Mouse (Mus musculus): Measurements from ENCODE around the gene Qsox1. TPM values are rescaled to one million over a fixed set of nuclear protein-coding genes. Genes with fewer than 3 reads are reported as not detected.

The Qsox1 gene
- polyA plus RNA-seq, 1 experiment, result 111 TPM

DNA sequence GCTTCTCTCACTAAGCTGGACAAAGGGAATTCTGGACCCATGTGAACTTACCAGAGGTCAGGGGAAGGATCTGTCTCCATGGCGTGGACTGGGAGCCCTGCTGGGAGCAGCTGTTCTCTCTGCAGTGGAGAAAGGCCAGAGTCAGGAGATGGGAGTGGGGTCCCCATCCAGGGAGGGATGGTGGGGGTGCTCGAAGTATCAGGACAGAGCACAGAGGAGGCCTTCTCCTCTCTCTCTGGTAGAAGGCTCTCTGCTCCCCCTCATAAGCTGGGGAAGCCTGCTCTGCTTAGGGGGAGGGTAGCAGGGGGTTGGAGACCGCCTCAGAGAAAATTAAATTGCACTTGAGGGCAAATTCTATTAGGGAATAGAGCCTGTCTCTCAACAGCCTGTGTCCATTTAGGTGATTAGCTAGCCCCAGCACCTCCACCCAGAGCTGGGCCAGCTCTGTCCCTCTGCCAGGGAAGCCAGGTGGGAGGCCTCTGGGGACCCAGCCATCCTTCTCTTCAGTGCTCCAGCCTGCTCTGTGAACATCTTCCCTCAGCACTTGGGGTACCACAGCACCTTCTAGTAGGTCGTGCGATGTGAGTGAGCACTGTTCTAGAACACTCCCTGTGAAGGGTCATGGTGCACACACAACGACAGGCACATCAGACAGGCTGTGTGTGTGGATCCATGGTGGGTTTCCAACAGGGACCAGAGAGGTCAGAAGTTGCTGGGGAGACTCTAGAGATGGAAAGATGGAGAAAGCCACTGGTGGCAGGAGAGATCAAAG, 61.0 kb downstream of the Qsox1 start, which contains the start of gene Lhx4:
TSS of gene Lhx4 (minus strand) at position 201 of the 772 bp plus-strand sequence.
- DNase-seq (ENCODE audit: low read depth, low spot score), result no peak
- WGBS, result 54% methylated on average over 6 of the region's 6 CpGs

DNA sequence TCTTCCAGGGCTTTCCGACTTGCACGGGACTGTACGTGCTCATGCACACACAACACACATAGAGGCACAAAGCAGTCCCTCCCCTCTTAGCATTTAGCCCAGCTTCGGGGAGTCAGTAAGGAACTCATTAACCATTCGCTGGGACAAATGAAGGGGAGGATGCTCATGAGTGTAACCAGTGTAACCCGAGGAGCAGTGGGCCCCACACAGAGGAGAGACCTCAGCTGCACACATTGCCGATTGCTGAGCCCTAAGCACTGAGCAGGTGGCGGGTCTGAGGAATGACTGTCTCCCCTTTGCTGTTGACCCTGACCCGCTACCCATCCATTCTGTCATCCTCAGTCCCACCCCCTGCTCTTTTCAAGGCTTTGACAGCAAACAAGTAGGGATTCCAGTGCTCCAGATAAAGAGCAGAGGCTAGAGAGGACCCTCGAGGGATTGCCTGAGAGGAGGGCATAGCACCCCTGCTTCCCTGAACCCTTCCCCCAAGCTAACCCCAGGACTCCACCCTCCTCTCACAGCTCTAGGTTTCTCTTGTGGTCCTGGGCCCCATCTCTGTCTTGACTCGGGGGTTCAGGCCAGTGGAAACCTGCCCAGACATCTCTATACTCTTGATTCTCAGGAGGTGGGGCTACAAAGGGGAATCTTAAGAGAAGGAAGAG, 62.0 kb downstream of the Qsox1 start:
- DNase-seq (ENCODE audit: low read depth, low spot score), result no peak
- WGBS, result 18% methylated on average over 11 of the region's 11 CpGs

DNA sequence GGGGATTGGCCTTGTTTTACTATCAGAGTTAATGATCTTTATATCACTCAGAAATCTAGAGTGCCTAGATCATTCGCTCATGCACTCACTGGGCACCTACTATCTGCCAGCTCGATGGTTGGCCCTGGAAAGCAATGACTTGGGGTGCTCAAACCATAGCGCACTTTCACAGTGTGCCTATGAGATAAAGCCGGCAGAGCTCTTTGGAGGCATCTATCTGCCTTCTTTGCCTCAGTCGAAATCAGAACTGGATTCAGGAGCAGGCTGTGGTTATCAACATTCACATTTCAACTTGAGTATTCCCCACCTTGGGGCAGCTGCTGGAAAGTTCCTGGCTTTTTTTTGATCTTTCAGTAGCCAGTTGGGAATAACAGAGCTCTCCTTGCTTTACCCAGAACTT, 64.8 kb downstream of the Qsox1 start:
- no peak for DNase-seq (ENCODE audit: low read depth, low spot score)
- 76% methylated on average over 5 of the region's 5 CpGs for WGBS

DNA sequence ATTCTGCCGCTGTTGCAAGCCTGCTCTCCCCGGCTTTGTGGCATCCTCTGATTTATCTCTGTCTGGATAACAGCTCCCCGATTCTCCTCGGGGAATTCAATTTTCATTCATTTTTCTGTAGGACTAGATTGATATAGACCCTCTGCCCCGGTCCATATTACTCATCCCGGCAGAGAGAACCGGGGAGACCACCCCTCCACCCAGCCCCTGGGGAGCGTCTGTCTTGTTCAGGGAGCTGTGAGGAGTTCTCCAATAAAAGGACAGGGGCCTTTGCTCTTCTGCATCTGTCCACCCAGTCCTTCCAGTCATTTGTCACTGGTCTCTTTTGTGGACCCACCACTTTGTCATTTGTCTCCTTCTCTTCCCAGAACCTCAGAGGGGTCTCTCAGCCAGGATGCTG, 65.7 kb downstream of the Qsox1 start:
- DNase-seq (ENCODE audit: low read depth, low spot score), result no peak
- WGBS, result 15% methylated on average over 8 of the region's 8 CpGs

DNA sequence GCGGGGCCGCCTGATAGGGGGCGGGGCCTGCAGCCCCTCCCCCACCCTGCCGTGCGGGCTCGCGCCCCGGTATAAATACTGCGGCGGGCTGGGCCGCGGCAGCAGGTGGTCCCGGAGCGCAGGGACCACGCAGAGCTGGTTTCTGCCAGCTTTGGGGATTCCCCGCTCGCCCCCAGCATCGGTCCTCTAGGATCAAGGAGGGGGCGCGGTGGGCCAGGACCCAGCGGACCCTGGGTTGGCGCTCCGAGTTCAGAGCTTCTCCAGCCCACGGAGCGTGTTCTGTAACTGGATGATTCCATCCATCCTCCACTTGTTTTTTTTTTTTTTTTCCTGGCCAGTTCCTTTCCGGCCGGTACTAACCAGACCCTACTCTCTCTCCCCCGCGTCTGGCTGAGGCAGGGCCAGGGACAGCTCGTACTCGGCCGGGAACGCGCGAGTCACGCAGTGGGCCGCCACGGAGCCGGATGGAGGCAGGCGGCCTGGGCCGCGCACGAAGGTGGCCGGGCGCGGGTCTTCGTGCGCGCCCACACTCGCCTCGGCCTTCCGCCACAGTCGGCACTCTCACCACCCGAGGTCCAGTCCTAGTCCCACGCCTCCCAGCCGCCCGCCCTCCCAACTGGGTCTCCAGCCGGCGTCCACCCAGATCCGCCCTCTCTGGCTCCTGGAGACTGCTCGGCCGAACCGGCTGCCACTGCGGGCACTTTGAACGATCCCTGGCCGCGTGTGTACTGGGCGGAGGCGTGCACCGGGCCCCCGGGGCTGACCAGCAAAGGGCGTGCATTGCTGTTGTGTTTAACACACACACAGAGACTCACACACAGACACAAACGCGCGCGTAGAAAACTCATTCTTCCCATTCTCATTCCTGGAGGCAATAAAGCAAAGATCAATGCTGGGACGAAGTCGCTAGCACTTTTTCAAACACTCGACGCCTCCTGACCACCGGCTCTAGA, 70.0 kb downstream of the Qsox1 start:
- no peak for DNase-seq (ENCODE audit: low read depth, low spot score)
- WGBS, result 2% methylated on average over 81 of the region's 81 CpGs

DNA sequence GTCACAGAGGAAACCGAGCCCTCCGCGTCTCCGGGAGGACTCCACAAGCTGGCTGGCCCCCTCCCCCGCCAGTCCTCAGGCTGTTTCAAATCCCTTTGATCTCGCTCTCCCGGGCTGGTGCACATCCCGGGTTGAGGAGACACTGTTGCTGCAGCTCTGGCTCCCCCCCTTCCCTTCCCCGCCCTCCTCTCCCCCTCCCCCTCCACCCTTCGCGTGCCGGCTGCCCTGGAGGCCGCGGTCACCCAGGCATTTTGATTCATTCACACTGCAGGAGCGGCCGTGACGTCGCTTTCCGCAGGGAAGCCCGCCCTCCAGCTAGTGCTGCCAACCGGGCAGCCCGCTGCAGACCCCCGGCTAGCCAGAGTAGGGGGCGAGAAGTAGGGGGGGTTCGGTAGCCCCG, 70.7 kb downstream of the Qsox1 start:
- under 1% methylated on average over 26 of the region's 26 CpGs for WGBS
- no peak for DNase-seq (ENCODE audit: low read depth, low spot score)

DNA sequence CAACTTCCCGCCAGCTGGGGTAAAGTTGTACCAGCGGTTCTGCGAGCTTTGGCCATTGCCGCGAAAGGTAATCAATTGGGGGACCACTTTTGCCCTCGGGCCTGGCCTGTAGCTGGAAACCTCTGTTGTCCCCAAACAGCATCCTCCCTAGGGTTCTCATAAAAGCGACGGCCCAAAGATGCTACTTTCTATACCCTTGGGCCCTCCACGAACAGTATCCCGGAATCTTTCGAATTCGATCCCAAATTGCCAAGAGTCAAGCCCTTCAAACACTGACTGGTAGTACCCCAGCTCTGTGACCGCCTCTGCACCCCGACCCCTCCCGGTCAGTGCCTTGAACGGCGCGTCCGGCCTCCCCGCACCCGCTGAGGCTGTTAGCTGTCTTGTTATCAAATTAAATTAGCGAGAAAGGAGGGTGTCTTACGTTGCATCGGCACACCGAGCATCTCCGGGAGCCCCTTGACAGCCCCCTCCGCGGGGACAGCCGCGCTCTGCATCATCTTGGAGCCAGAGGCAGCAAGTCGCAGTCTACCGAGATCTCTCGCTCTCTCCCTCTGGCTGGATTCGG, 71.2 kb downstream of the Qsox1 start:
- no peak for DNase-seq (ENCODE audit: low read depth, low spot score)
- 2% methylated on average over 34 of the region's 34 CpGs for WGBS

DNA sequence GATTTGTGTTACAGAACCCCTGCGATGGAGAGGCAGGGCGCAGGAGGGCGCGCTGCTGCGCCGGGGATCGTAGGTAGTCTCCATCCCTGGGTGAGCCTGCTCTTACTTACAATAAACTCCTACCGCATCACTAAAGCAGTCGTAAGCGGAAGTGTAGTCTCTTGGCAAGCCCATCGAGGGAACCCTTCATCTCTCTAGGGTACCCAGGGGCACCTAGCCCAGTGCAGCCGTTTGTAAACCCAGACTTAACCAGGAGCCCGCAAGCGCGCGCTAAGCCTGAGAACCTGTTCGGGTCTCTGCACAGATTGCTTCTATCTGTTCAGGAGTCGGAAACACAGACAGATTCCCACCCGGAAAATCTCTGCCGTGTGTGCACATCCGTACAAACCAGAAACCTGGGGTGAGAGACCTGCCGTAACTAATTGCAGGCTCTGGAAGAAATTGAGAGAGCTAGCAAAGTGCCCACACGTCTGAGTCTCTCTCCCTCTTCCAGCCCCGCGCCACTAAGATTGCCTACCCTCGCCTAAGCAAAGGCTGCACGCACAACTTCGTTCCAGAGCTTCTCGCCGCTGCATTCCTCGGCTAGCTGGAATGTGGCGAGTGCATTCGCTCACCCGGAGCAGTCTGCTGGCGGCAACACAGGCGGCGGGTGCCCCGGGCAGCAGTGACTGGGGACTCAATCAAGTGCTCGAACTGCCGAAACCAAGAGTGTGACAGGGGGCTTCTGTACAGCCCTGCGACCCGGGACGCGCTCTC, 71.9 kb downstream of the Qsox1 start:
- DNase-seq (ENCODE audit: low read depth, low spot score), result no peak
- WGBS, result 1% methylated on average over 44 of the region's 44 CpGs

DNA sequence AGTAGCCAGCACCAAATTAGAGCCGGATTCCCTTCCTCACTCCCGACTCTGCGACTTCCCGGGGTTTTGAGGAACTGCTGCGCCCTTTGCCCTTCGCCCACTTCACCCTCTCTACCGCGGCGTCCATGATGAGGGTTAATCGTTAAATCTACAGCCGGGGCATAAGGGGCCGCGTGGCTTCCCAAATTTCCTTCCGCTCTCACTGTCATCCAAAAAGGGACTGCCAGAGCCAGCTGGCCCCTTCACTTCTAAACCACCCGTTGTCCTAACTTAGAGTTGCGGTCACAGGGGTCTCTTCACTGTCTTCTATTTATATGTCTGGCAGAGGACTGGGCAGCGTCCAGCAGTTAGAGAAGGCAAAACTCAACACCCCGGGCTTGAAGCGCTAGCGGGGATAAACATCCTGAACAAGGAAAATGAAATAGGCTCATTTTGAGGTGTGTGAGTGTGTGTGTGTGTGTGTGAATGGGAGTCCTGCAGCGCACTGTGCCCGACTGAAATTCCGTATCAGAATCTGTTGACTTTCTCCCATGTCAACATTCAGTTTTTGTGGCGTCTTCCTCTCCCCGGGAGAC, 74.8 kb downstream of the Qsox1 start:
- DNase-seq (ENCODE audit: low read depth, low spot score), result no peak

DNA sequence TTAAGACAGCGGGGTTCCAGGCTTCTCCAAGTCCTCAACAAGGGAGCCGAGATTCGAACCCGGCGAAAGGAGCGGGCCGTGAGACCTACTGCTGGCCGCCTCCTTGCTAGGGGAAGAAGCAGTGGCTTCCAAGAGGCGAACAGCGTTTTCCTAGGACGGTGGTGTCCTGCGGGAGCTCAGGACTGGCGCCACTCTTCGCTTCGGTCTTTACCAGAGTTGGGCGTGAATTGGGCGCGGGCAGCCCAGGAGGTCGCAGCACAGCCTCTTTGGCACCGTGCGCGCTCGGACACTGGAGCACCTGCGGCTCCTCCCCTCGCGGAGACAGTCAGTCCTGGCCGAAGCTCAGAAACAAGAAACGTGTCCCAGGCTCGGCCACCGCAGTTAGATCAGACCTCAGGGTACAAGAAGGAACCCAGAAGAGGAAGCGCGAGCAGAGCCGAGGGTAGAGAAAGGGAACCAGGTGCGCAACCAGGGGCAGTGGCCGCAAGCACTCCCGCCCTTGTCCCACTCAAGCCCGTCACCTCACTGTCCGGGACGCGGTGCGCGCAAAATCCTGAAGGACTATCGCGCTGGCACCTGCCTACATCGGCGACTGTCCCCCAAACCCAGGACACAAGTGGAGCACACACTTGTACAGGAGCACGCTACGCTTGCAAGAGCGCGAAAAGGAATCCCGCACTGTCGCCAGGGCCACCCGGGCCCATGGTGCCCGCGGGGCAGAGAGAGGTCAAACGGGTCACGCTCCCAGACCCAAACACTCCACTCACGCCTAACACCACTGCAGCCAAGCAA, 75.5 kb downstream of the Qsox1 start:
- no peak for DNase-seq (ENCODE audit: low read depth, low spot score)
- WGBS, result 2% methylated on average over 58 of the region's 58 CpGs

More for the DNA sequence above, 74.8 kb downstream of the Qsox1 start:
- 2% methylated on average over 25 of the region's 25 CpGs for WGBS

DNA sequence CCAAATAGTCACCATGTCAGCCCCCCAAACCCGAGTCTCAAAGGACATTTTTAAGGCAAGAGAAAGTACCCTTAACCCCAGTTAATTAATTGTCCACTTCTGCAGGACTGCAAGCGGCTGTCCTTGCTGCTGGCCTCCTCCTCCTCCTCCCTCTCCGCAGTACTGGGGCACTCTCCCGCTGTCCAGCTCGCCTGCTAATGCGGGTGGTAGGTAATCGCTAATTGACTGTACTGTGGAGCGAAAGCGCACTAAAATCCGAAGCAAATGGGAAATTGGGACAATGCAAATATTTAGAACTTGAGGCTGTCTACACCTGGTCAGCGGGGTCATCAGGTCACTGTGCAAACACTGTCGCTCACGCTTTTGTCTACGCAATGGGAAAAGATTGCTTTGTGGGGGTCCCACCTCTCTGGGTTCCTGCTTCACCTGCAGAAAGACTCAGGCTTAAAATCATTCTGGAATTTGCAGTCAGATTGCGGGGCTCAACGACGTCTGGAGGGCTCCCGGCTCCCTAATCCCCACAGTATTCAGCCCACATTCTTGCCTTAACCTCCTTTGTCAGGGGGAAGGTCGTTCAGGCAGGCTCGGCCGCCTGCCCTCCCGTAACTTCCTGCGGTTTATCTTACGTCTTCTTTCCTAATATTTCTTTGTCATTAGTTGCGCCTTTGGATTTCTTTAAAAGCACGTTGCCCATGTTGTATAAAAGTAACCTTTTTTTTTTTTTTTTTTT, 76.4 kb downstream of the Qsox1 start:
- 6% methylated on average over 26 of the region's 26 CpGs for WGBS
- DNase-seq (ENCODE audit: low read depth, low spot score), result no peak

DNA sequence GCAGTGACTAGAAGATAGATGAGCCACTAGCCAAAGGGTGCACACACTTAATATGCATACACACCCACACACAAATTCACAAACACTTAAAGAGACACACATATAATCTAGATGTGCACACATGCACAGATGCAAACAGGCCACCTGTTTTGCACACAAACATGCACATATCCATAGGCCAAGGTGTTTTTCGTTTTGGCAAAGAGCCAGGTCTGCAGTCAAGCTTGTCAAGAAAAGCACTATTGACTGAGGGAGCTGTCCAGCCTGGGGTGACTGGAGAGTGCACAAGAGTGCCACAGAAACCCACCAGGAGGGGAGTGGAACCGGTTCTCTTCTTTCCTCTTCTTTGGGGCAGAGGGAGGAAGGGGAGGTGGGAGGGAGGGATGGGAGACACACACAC, 81.5 kb downstream of the Qsox1 start:
- no peak for DNase-seq (ENCODE audit: low read depth, low spot score)
- 0% methylated on average over 2 of the region's 2 CpGs for WGBS

DNA sequence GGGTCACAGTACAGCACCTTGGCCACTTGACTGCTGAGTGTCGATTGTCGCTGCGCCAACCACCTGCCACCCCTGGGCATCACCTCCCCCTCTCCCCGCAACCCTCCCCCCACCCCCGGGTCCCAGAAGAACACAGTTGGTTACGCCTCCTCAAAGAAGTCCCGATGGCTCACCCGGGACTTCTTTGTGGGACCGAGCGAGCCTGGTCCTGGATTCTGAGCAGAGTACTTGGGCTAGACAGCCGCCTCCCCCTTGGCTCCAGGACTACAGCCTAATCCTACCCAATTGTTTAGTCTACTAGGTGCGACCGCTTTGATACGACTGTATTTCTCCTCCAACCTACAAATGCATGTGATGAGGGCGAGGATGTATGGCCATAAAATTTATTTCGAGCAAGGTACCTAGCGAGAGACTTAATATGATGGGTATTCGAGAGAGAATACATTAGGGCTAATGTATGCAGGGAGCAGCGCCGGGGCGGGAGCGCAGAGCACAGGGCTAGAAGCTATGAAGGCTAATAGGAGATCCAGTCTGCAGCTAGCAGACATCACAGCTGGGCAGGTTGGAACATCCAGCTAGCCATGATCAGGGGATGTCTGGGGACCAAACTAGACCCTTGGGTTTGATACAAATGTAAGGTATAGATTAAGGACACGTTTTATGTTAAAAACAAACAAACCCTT, 83.4 kb downstream of the Qsox1 start:
- DNase-seq (ENCODE audit: low read depth, low spot score), result no peak
- WGBS, result 4% methylated on average over 23 of the region's 23 CpGs

DNA sequence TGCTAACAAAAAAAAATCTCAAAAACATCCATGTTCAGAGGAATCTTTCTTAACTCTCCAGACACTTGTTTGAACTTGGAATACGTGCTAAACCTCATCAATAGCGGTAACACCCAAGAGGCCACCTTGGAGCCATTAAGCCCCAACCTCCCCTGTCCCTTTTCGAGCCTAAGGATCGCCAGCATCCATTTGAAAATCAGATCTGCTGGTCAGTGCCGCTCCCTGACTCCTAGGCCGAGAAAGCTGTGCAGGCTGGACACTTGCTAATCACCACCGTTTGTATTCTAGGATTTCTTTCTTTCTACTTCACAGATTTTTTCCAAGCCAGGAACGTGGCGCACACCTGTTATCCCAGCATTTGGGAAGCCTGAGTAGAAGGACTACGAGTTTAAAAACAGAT, 84.9 kb downstream of the Qsox1 start:
- 34% methylated on average over 10 of the region's 10 CpGs for WGBS
- DNase-seq (ENCODE audit: low read depth, low spot score), result no peak

All from large intestine, adult 2 months (tissue).